Mouse (Mus musculus) MEL (cell line): ENCODE results near the gene Cnih1.

Experiments used
- NELFE ChIP-seq: IDR thresholded peaks from 2 replicates; pipeline ENCODE4 v1.6.1; 2011; ENCODE audit warnings: low read depth, low read length, improper control_type of control experiment
- RCOR1 ChIP-seq: IDR thresholded peaks from 2 replicates; pipeline ENCODE4 v1.6.1; 2012; ENCODE audit warnings: low read depth, mild to moderate bottlenecking, inconsistent platforms, low read length, improper control_type of control experiment

DNA sequence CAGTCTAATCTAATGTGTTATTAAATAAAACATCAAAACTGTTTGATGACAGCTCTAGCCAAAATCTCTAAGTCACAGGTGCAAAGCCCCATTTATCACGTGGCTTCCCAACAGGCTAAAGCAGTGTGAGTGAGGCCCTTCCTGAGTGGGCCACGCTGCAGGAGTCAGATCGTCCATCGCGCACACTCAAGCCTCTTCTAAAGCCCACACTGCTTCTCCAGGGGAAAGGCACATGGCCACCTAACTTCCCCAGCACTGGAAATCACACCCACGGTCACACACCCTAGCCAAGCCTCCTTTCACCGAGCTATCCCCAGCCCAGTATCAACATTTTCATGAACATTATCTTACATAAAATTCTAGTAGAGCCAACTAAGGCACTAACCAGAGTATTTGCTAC is 7.1 kb downstream of the Cnih1 start:
- no peak for TF ChIP-seq RCOR1
- TF ChIP-seq NELFE = no peak
